Mouse (Mus musculus): ENCODE results near the gene Hist3h2ba.

- TF ChIP-seq POLR2A (IDR thresholded peaks at IDR 0.05; ENCODE audit: low read depth, low read length) (peak; percentile 94), POLR2AphosphoS2 (IDR thresholded peaks at IDR 0.05; ENCODE audit: low read depth, low read length) (no peak), CTCF (conservative IDR thresholded peaks at IDR 0.05 in 1 of 2, IDR thresholded peaks at IDR 0.05 in 1 of 2; ENCODE audit: low read depth in 2 of 2, low read length in 2 of 2) (no peak), PAX5 (IDR thresholded peaks at IDR 0.05; ENCODE audit: low read length) (no peak), SMC3 (IDR thresholded peaks at IDR 0.05; ENCODE audit: low read depth, low read length) (no peak), TCF12 (IDR thresholded peaks at IDR 0.05; ENCODE audit: low read depth, low read length) (peak; percentile 91), BHLHE40 (IDR thresholded peaks at IDR 0.05; ENCODE audit: low read depth, low read length) (peak; percentile 60), JUND (conservative IDR thresholded peaks at IDR 0.05; ENCODE audit: low read depth, low read length) (no peak), EP300 (IDR thresholded peaks at IDR 0.05; ENCODE audit: low read length) (no peak), MAX (IDR thresholded peaks at IDR 0.05; ENCODE audit: low read length) (no peak), UBTF (IDR thresholded peaks at IDR 0.05; ENCODE audit: low read depth, low read length) (peak; percentile 34; the same call in 1 of the 2 replicates)
Observed at GRCm38 (mm10) chr11:58938322-58939087, 10.2 kb upstream of the Hist3h2ba start, which contains the start of gene Rnf187.

All from CH12.LX (cell line).